Mouse (Mus musculus): ENCODE results near the gene Strbp. TPM values are rescaled to one million over a fixed set of nuclear protein-coding genes. Genes with fewer than 3 reads are reported as not detected.
A peak's percentile ranks its signal among the peaks of the same experiment; 100 is the strongest.

Strbp gene
- polyA plus RNA-seq, 1 experiment, result 133 TPM

- no peak overlapping the region for H3K27ac ChIP-seq (ENCODE audit: insufficient read depth, low read length)
- no peaks in the 10 kb centered on the region for H3K36me3 ChIP-seq (ENCODE audit: control insufficient read depth, insufficient read depth, low read length, poor library complexity, severe bottlenecking)
- no peak for TF ChIP-seq EP300 (IDR thresholded peaks at IDR 0.05; ENCODE audit: insufficient read depth, low read depth, low read length)
- no peak for TF ChIP-seq POLR2A (IDR thresholded peaks at IDR 0.05; ENCODE audit: insufficient read depth, low read length)
- H3K4me3 ChIP-seq (ENCODE audit: low read depth, low read length), result no peak overlapping the region
- H3K4me1 ChIP-seq (ENCODE audit: control insufficient read depth, insufficient read depth, low read length), result no peaks in the 10 kb centered on the region
- H3K9ac ChIP-seq (ENCODE audit: low read depth, poor library complexity, severe bottlenecking), result no peak overlapping the region
- no peaks in the 10 kb centered on the region for H3K9me3 ChIP-seq (replicated peaks; ENCODE audit: control insufficient read depth, insufficient read depth, low read length, poor library complexity, severe bottlenecking)
- H3K27me3 ChIP-seq (ENCODE audit: control insufficient read depth, insufficient read depth, low read length, poor library complexity, severe bottlenecking), result no peaks in the 10 kb centered on the region
Measured at GRCm38 (mm10) chr2:37713100-37713499, 9.4 kb upstream of the Strbp start.

GRCm38 (mm10) chr2:37708835-37709234 lies 5.2 kb upstream of the Strbp start:
- Histone ChIP-seq H3K27me3 (ENCODE audit: control insufficient read depth, insufficient read depth, low read length, poor library complexity, severe bottlenecking) (no peaks in the 10 kb centered on the region), H3K4me1 (ENCODE audit: control insufficient read depth, insufficient read depth, low read length) (no peaks in the 10 kb centered on the region), H3K9me3 (replicated peaks; ENCODE audit: control insufficient read depth, insufficient read depth, low read length, poor library complexity, severe bottlenecking) (no peaks in the 10 kb centered on the region), H3K4me3 (ENCODE audit: low read depth, low read length) (no peak overlapping the region), H3K27ac (ENCODE audit: insufficient read depth, low read length) (no peak overlapping the region), H3K9ac (ENCODE audit: low read depth, poor library complexity, severe bottlenecking) (no peak overlapping the region), H3K36me3 (ENCODE audit: control insufficient read depth, insufficient read depth, low read length, poor library complexity, severe bottlenecking) (no peaks in the 10 kb centered on the region)
- TF ChIP-seq CTCF (IDR thresholded peaks at IDR 0.05; ENCODE audit: low read depth, low read length) (no peak), POLR2A (IDR thresholded peaks at IDR 0.05; ENCODE audit: insufficient read depth, low read length) (no peak), EP300 (IDR thresholded peaks at IDR 0.05; ENCODE audit: insufficient read depth, low read depth, low read length) (no peak)

- TF ChIP-seq EP300 (IDR thresholded peaks at IDR 0.05; ENCODE audit: insufficient read depth, low read depth, low read length) (no peak), CTCF (IDR thresholded peaks at IDR 0.05; ENCODE audit: low read depth, low read length) (no peak), POLR2A (IDR thresholded peaks at IDR 0.05; ENCODE audit: insufficient read depth, low read length) (no peak)
- H3K9me3 ChIP-seq (replicated peaks; ENCODE audit: control insufficient read depth, insufficient read depth, low read length, poor library complexity, severe bottlenecking), result no peaks in the 10 kb centered on the region
- H3K4me1 ChIP-seq (ENCODE audit: control insufficient read depth, insufficient read depth, low read length), result no peaks in the 10 kb centered on the region
- peak overlapping the region; percentile 74; the same call in 1 of the 2 replicates for H3K27ac ChIP-seq (ENCODE audit: insufficient read depth, low read length)
- H3K9ac ChIP-seq (ENCODE audit: low read depth, poor library complexity, severe bottlenecking), result peak overlapping the region; percentile 62
- no peaks in the 10 kb centered on the region for H3K27me3 ChIP-seq (ENCODE audit: control insufficient read depth, insufficient read depth, low read length, poor library complexity, severe bottlenecking)
- peak overlapping the region; percentile 6; the same call in 1 of the 2 replicates for H3K4me3 ChIP-seq (ENCODE audit: low read depth, low read length)
- H3K36me3 ChIP-seq (ENCODE audit: control insufficient read depth, insufficient read depth, low read length, poor library complexity, severe bottlenecking), result no peaks in the 10 kb centered on the region
Measured at GRCm38 (mm10) chr2:37704141-37704760, 592 bp upstream of the Strbp start.

GRCm38 (mm10) chr2:37702301-37703172 lies 1.1 kb downstream of the Strbp start:
- Histone ChIP-seq H3K36me3 (ENCODE audit: control insufficient read depth, insufficient read depth, low read length, poor library complexity, severe bottlenecking) (no peaks in the 10 kb centered on the region), H3K9ac (ENCODE audit: low read depth, poor library complexity, severe bottlenecking) (peak overlapping the region; percentile 98), H3K9me3 (replicated peaks; ENCODE audit: control insufficient read depth, insufficient read depth, low read length, poor library complexity, severe bottlenecking) (no peaks in the 10 kb centered on the region), H3K27ac (ENCODE audit: insufficient read depth, low read length) (peak overlapping the region; percentile 66), H3K27me3 (ENCODE audit: control insufficient read depth, insufficient read depth, low read length, poor library complexity, severe bottlenecking) (no peaks in the 10 kb centered on the region), H3K4me1 (ENCODE audit: control insufficient read depth, insufficient read depth, low read length) (peaks cover 1% of the 10 kb centered on the region), H3K4me3 (ENCODE audit: low read depth, low read length) (peak overlapping the region; percentile 76)
- no peak for TF ChIP-seq POLR2A (IDR thresholded peaks at IDR 0.05; ENCODE audit: insufficient read depth, low read length)
- TF ChIP-seq CTCF (IDR thresholded peaks at IDR 0.05; ENCODE audit: low read depth, low read length), result no peak
- no peak for TF ChIP-seq EP300 (IDR thresholded peaks at IDR 0.05; ENCODE audit: insufficient read depth, low read depth, low read length)

- TF ChIP-seq CTCF (IDR thresholded peaks at IDR 0.05; ENCODE audit: low read depth, low read length) (no peak), POLR2A (IDR thresholded peaks at IDR 0.05; ENCODE audit: insufficient read depth, low read length) (no peak), EP300 (IDR thresholded peaks at IDR 0.05; ENCODE audit: insufficient read depth, low read depth, low read length) (no peak)
- H3K27me3 ChIP-seq (ENCODE audit: control insufficient read depth, insufficient read depth, low read length, poor library complexity, severe bottlenecking), result no peaks in the 10 kb centered on the region
- H3K4me1 ChIP-seq (ENCODE audit: control insufficient read depth, insufficient read depth, low read length), result no peaks in the 10 kb centered on the region
- H3K27ac ChIP-seq (ENCODE audit: insufficient read depth, low read length), result no peak overlapping the region
- no peak overlapping the region for H3K4me3 ChIP-seq (ENCODE audit: low read depth, low read length)
- H3K36me3 ChIP-seq (ENCODE audit: control insufficient read depth, insufficient read depth, low read length, poor library complexity, severe bottlenecking), result no peaks in the 10 kb centered on the region
- H3K9me3 ChIP-seq (replicated peaks; ENCODE audit: control insufficient read depth, insufficient read depth, low read length, poor library complexity, severe bottlenecking), result no peaks in the 10 kb centered on the region
- no peak overlapping the region for H3K9ac ChIP-seq (ENCODE audit: low read depth, poor library complexity, severe bottlenecking)
Measured at GRCm38 (mm10) chr2:37689064-37689615, 14.5 kb downstream of the Strbp start.
